Mouse (Mus musculus) right cerebral cortex, postnatal 14 days (tissue): ENCODE data around the gene Homer2.

Experiments used
- DNase-seq: peaks from one replicate; pipeline ENCODE4 v3.0.0; 2022

The Homer2 gene

GRCm38 (mm10) chr7:81707471-81708140, at the start of gene Homer2:
Homer2 (minus strand) TSS chr7:81707527.
- DNase-seq, result no peak

GRCm38 (mm10) chr7:81747956-81748355, 40.6 kb upstream of the Homer2 start:
- no peak for DNase-seq

DNA sequence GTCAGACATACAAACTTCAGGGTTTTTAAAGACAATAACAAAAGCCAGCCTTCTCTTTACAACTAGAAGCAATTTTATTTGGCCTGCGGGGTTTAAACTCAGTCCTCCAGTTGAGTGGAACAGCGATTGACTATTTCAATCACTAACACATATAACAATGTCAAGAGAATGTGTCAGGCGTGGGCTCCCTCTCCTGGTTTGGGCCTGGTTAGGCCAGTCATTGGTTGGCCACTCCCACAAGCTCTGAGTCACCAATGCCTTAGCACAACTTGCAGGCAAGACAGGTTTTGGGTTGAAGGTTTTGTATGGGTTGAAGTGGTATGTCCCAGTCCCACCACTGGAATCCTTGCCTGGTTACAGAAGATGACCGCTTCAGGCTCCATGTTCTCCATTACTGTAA, 36.8 kb upstream of the Homer2 start:
- DNase-seq, result no peak

DNA sequence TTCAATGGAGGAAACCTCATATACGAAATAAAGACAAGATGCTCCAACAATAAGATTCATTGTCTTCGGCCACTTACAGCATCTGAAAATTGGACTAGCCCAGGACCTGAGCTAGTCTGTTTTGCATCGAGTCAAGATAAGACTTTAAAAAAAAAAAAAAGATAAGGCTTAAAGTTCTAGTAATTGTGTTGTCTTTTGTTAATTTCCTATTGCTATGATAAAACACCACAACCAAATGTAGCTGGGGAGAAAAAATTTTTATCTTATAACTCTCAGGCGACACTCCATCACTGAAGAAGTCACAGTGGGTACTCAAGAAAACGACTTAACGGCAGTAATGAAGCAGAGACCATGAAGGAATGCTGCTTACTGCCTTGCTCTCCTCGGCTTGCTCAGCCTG, 32.7 kb upstream of the Homer2 start:
- no peak for DNase-seq

DNA sequence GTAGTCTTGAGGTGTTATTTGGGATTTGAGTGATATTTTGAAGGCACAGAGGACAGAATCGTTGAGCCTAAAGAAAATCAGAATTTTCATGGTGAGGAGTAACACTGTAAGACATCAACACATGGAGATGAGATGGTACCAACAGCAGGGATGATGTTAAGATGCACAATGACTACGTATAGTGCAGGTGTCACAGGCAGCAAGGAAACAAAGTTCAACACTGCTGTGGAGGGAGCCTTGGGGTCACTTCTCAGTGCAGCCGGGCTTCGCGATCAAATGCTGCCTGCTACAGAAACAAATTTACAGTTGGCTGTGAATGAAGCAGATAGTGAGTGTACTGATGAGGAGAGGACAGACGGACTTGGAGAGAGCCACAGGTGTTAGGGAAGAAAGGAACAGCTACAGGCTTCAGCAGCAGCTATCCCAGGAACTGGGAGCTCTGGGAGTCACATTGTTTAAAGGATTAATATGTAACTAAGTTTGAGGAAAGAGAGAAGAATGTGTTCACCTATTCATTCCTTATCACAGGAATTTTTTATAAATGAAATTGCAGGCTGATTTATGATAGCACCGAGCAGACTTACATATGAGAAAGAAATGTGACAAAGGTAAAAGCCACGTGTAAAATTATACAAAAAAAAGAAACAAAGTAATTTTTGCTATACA, 31.5 kb upstream of the Homer2 start:
- no peak for DNase-seq

DNA sequence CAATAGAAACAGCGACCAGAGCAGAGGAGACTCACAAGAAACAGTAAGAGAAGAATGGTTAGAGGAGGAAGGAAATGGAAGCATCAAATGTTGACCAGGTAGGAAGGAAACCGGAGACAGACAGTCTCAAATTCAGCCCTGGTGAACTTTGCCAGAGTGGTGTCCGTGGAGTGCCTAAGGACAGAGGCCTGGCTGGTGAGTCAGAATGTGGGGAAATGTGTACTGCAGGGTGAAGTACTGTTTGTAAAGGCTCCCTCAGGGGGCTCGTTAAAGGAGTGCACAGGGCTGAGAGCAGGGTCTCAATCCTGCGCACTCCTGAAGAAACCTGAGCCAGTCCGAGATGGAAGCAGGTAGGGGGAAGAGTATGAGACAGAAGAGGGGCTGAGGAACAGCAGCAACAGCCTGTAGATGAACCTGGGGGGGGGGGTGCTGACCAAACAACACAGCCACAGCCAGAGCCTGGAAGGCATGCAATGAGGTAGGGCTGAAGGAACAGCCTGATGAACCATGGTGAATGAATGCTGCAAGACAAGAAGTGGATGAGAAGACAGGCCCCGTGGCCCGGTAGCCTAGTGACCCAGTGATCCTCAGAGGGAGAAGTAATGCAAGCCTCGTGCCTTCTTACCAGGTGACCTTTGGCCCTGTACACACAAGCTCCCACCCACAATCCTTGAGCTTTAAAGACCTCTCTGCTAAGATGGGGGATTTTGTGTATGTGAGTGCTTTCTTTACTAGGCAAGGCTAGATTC, 28.1 kb upstream of the Homer2 start:
- DNase-seq, result no peak

DNA sequence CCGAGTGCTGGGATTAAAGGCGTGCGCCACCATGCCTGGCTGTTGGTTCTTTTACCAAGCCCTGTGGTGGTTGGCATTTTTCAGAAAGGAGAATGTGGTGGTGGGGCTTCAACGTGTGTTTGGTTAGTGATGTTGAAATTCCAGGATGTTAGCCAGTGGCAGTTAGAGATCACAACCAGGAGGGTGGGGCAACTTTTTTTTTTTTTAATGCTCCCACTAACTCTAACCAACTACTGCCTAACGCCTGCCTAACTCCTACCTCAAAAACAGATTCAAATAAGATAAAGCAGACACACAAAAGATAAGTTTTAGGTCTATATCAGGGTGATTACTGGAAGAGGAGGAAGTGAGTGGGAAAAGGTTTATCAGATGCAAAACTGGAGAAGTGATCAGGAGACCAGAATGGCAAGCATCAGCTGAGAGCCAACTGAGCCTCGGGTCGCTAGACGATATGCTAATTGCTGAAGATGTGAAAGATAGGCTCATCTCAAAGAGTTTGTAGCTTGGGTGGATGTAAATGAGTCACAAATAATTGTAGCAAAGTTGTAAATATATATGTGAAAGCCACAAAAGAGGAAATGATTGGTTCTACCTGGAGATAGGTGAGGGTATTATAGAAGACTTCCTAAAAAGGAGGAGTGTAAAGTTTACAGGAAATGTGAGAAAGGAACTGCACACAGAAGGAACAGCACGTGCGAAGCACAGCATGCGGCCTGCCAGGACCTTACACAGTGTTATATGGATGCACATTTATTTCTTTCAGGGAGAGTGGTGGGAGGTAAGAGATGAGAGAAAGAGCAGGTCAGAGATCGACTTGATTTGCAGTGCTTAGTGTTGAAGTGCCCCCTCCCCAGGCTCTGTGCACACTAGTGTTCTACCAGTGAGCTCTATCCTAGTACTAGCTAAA, 25.1 kb upstream of the Homer2 start:
- no peak for DNase-seq

DNA sequence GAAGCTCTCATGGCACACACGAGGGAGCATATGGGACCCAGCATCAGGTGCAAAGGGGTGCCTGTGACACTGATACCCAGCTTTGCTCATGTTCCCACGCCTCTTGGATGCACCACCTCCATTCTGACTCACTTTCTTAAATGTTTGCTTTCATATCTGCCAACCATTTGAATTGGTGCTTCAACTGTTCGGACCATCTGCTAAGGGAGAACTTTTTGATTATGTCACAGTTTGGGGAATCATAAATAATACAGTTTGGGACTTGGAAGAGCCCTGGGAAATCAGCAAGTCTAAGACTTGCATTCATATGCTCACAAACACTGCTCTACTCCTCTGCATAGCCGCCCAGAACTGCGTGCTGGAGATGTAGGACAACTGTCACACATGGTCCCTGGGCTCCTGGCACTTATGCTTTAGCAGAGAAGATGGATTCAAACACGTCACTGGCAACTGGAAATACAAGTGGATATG, 23.9 kb upstream of the Homer2 start:
- DNase-seq, result peak; percentile 30

- DNase-seq, result no peak
Measured at GRCm38 (mm10) chr7:81729787-81730186, 22.5 kb upstream of the Homer2 start.

GRCm38 (mm10) chr7:81727716-81728115, 20.4 kb upstream of the Homer2 start:
- DNase-seq, result no peak

GRCm38 (mm10) chr7:81726728-81727005, 19.3 kb upstream of the Homer2 start:
- no peak for DNase-seq

GRCm38 (mm10) chr7:81725986-81726727, 18.8 kb upstream of the Homer2 start:
- no peak for DNase-seq

GRCm38 (mm10) chr7:81723851-81724250, 16.5 kb upstream of the Homer2 start:
- DNase-seq, result peak; percentile 28

- DNase-seq, result no peak
Measured at GRCm38 (mm10) chr7:81721271-81721670, 13.9 kb upstream of the Homer2 start.

- no peak for DNase-seq
Measured at GRCm38 (mm10) chr7:81719216-81719661, 11.9 kb upstream of the Homer2 start.

- no peak for DNase-seq
Measured at GRCm38 (mm10) chr7:81718657-81719056, 11.3 kb upstream of the Homer2 start.

DNA sequence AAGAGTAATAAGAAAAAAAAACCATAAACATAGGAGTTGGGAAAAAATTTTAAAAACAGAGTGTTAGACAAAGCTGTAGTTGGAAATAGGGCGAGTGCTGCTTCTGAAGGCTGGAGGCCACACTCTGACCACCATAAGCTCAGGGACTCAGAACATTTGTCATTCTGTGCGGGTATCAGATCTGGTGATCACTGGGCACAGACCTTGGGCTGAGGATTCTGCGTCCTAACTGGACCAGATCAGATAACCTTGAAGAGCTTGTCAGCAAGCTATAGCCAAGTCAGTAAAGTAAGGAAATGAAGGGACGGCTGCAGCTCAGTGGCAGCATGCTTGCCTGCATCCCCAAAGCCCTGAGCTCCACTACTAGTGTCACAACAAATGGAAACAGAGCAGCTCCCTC, 2.8 kb upstream of the Homer2 start:
- no peak for DNase-seq

GRCm38 (mm10) chr7:81708165-81708564, 838 bp upstream of the Homer2 start:
- DNase-seq, result no peak

DNA sequence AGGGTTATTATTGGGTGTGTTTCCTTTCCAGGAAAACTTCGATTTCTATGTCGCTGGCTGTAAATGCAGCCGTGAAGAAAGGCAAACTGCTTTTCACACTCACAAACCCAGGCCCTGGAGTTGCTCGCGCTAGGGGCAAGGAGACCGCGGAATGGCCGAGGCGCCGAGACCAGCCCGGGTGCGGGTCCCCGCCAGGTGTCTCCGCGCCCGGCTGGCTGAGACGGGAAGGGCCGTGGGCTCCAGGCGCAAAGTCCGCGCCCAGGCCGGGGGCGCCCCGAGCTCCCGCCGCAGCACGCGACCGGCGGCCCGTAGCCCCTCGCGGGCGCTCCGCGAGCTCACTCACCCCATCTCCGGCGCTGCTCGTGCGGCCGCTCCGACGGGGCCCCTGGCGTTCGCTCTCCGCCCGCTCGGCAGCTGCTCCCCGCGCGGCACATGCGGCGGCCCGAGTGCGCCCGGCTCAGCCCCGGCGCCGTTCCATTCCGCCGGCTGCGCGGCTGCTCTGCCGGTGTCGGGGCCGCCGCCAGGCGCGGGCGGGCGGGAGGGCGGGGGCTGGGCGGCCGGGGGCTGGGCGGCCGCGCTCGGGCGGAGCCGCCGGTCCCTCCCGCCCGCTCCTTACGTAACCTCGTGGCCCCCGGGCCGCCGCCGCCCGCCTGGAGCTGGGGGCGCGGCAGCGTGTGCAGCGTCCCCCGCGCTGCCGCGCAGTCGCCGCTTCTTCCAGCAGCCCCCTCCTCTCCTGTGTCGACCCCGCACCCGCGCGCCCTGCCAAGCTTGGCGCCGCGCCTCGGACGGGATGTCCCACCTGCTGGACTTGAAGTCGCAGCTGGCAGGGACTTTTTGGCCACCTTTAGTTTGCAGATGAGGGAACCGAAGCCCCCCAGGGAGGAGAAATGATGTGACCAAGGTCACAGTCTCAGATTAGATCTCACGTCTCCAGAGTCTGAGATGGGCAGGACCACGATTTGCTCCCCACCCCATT, 623 bp downstream of the Homer2 start:
- DNase-seq, result peak; percentile 33

DNA sequence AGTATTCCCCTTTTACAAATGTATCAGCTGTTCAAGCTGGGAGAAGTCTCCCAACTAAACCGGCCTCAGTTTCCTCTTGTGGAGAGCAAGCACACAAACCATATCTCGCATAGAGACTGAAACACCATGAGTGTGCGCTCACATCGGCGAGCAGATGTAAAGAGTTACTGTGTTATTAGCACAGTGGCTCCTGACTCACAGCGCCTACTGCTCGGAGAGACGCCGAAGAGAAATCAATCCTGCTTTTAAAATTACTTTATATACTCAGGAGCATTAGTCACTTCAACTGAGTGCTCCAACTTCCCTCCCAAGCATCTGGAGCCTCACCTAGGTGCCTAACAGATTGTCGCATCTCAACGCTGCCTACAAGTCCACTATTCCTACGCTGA, 1.3 kb downstream of the Homer2 start:
- DNase-seq, result no peak

DNA sequence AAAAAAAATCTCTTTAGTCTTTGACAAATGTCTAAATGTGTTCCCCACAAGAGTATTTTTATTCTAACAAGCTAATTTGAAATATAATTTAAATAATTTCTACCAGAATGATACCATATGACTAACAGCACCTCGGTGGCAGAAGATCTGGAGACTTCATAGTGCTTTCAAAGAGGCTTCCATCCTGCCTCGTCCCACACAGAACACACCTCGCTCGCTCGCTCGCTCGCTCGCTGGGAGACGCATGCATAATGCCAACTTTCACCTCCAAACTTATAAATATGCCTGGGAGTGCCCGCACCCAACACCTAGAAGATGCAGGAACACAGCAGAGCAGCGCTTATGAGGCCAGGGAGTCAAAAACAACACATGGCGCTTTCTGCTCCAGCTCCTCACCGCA, 9.0 kb downstream of the Homer2 start:
- no peak for DNase-seq
